Mouse (Mus musculus): ENCODE data around the gene Rnf145. TPM values are rescaled to one million over a fixed set of nuclear protein-coding genes. Genes with fewer than 3 reads are reported as not detected.

Gene Rnf145
- polyA plus RNA-seq, 1 experiment from 2014 or later, result 63.1 TPM

DNA sequence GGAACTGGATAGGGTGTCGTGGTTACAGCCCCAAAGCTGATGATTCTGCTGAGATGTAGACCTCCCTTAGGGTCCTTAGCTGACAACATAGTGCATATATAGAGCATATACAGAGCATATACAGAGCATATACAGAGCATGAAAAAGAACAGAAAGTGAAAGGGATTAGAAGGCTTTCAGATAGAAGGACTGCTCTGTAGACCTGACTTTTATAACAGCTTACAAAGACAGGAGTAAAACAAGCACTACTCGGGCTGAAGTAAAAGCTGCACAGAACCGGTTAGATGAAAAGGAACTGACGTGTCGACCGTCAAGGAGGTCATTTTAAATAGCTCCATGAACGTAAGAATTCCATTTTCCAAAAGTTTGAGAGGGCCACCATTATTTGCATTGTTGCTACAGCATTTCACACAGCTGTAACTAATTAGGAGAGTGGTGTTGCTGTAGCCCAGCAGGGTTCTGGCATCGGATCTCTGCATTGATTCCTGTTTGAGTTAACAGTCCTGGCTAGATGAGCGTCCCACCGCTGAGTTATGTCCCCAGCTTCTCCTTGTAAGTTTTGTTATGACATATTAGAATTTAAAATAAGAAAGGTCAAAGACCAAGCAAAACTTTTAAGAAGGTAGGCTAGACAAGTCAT is 20.6 kb downstream of the Rnf145 start:
- no peak overlapping the region for H3K4me2 ChIP-seq (ENCODE audit: low read depth, low read length)
- peaks cover 22% of the 10 kb centered on the region for H3K4me1 ChIP-seq (replicated peaks; ENCODE audit: control insufficient read depth, insufficient read depth, low read length)
- no peaks in the 10 kb centered on the region for H3K27me3 ChIP-seq (ENCODE audit: control insufficient read depth, insufficient read depth, low read depth, low read length)
- H3K4me3 ChIP-seq (ENCODE audit: low read length), result no peak overlapping the region
- H3K36me3 ChIP-seq (ENCODE audit: control insufficient read depth, insufficient read depth, low read length), result peaks cover 4% of the 10 kb centered on the region; the same call in 1 of the 2 replicates
- no peak for ATAC-seq (ENCODE audit: low read depth)
- H3K27ac ChIP-seq (ENCODE audit: low read length), result no peak overlapping the region; the same call in 1 of the 2 replicates
- WGBS, result 69% methylated on average over 10 of the region's 10 CpGs
- H3K9me3 ChIP-seq (ENCODE audit: control insufficient read depth, low read length), result no peaks in the 10 kb centered on the region
- H3K9ac ChIP-seq (ENCODE audit: low read length), result no peak overlapping the region

DNA sequence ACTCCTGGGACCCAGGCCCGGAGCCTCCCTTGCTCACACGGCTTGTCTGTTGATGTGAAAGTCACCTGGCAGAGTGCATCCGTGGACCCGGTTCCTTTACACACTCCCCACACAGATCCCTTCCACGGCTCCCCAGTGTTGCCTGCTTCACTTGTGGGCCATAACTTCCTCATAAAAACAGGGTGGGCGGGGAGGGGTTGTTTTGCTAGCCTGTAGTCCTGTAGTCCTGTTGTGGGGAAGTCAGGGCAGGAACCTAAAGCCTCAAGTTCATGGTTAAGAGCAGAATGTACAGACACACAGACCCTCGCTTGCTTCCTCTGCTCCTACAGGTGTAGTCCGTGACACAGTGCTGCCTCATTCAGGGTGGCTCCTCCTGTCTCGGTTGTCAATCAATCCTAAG is 21.5 kb downstream of the Rnf145 start:
- no peaks in the 10 kb centered on the region for H3K36me3 ChIP-seq (ENCODE audit: control insufficient read depth, insufficient read depth, low read length)
- no peaks in the 10 kb centered on the region for H3K9me3 ChIP-seq (ENCODE audit: control insufficient read depth, low read length)
- WGBS, result 84% methylated on average over 9 of the region's 9 CpGs
- no peak overlapping the region for H3K27ac ChIP-seq (ENCODE audit: low read length)
- no peak overlapping the region for H3K4me2 ChIP-seq (ENCODE audit: low read depth, low read length)
- H3K4me3 ChIP-seq (ENCODE audit: low read length), result no peak overlapping the region
- no peak for ATAC-seq (ENCODE audit: low read depth)
- H3K4me1 ChIP-seq (replicated peaks; ENCODE audit: control insufficient read depth, insufficient read depth, low read length), result peaks cover 27% of the 10 kb centered on the region
- H3K27me3 ChIP-seq (ENCODE audit: control insufficient read depth, insufficient read depth, low read depth, low read length), result no peaks in the 10 kb centered on the region
- H3K9ac ChIP-seq (ENCODE audit: low read length), result no peak overlapping the region

- Histone ChIP-seq H3K27me3 (ENCODE audit: control insufficient read depth, insufficient read depth, low read depth, low read length) (no peaks in the 10 kb centered on the region), H3K9ac (ENCODE audit: low read length) (no peak overlapping the region), H3K4me2 (ENCODE audit: low read depth, low read length) (no peak overlapping the region), H3K36me3 (ENCODE audit: control insufficient read depth, insufficient read depth, low read length) (no peaks in the 10 kb centered on the region; the same call in 1 of the 2 replicates), H3K27ac (ENCODE audit: low read length) (no peak overlapping the region), H3K4me1 (replicated peaks; ENCODE audit: control insufficient read depth, insufficient read depth, low read length) (peaks cover 28% of the 10 kb centered on the region), H3K9me3 (ENCODE audit: control insufficient read depth, low read length) (no peaks in the 10 kb centered on the region), H3K4me3 (ENCODE audit: low read length) (no peak overlapping the region)
- ATAC-seq (ENCODE audit: low read depth), result no peak
- 71% methylated on average over 5 of the region's 5 CpGs for WGBS
These were observed 22.5 kb downstream of the Rnf145 start for GRCm38 (mm10) chr11:44541280-44541679.

DNA sequence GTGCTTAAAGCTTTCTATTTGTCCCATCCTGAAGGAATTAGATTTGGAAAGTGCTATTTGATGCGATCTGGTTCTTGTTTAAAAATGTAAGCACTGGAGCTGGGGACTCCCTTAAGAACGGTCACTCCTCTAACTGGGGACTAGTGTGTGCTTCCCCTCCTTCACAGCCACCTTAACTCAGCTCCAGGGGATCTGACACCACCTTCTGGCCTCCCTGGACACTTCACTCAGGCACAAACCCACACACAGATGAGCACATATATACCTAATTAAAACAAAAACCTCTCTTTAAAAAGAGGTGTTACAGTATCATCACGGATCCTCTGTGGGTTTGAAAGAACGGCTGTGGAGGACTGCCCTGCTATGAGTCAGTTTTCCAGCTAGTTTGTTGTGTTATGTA is 23.0 kb downstream of the Rnf145 start:
- ATAC-seq (ENCODE audit: low read depth), result no peak
- WGBS, result 72% methylated on average over 4 of the region's 4 CpGs
- Histone ChIP-seq H3K27ac (ENCODE audit: low read length) (no peak overlapping the region), H3K4me3 (ENCODE audit: low read length) (no peak overlapping the region), H3K36me3 (ENCODE audit: control insufficient read depth, insufficient read depth, low read length) (no peaks in the 10 kb centered on the region; the same call in 1 of the 2 replicates), H3K4me1 (replicated peaks; ENCODE audit: control insufficient read depth, insufficient read depth, low read length) (peaks cover 28% of the 10 kb centered on the region), H3K4me2 (ENCODE audit: low read depth, low read length) (no peak overlapping the region), H3K9ac (ENCODE audit: low read length) (no peak overlapping the region), H3K9me3 (ENCODE audit: control insufficient read depth, low read length) (no peaks in the 10 kb centered on the region), H3K27me3 (ENCODE audit: control insufficient read depth, insufficient read depth, low read depth, low read length) (no peaks in the 10 kb centered on the region)

- Histone ChIP-seq H3K4me3 (ENCODE audit: low read length) (no peak overlapping the region), H3K27me3 (ENCODE audit: control insufficient read depth, insufficient read depth, low read depth, low read length) (no peaks in the 10 kb centered on the region), H3K9ac (ENCODE audit: low read length) (no peak overlapping the region), H3K4me2 (ENCODE audit: low read depth, low read length) (no peak overlapping the region), H3K9me3 (ENCODE audit: control insufficient read depth, low read length) (no peaks in the 10 kb centered on the region), H3K4me1 (replicated peaks; ENCODE audit: control insufficient read depth, insufficient read depth, low read length) (peaks cover 23% of the 10 kb centered on the region), H3K27ac (ENCODE audit: low read length) (no peak overlapping the region), H3K36me3 (ENCODE audit: control insufficient read depth, insufficient read depth, low read length) (peaks cover 2% of the 10 kb centered on the region)
- 74% methylated on average over 5 of the region's 5 CpGs for WGBS
- no peak for ATAC-seq (ENCODE audit: low read depth)
These were observed 24.8 kb downstream of the Rnf145 start for GRCm38 (mm10) chr11:44543593-44543992.

DNA sequence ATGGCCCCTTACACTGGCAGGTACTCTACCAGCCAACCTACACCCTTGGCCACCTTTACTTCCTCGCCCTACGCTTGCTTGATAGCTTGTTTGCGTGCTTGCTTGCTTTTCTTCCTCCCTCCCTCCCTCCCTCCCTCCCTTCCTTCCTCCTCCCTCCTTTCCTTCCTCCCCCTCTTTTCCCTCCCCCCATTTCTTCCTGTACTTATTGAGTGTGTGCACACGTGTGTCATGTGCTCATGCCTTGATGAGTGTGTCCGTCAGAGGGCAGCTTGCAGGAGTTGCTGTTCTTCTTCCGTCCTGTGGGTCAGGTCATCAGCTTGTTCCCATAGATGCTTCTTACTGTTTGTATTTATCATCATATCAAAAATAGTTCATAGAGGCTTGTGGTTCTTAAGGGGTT is 25.2 kb downstream of the Rnf145 start:
- Histone ChIP-seq H3K4me2 (ENCODE audit: low read depth, low read length) (no peak overlapping the region), H3K27ac (ENCODE audit: low read length) (no peak overlapping the region), H3K27me3 (ENCODE audit: control insufficient read depth, insufficient read depth, low read depth, low read length) (no peaks in the 10 kb centered on the region), H3K4me3 (ENCODE audit: low read length) (no peak overlapping the region), H3K4me1 (replicated peaks; ENCODE audit: control insufficient read depth, insufficient read depth, low read length) (peaks cover 19% of the 10 kb centered on the region), H3K36me3 (ENCODE audit: control insufficient read depth, insufficient read depth, low read length) (peaks cover 6% of the 10 kb centered on the region), H3K9ac (ENCODE audit: low read length) (no peak overlapping the region), H3K9me3 (ENCODE audit: control insufficient read depth, low read length) (no peaks in the 10 kb centered on the region)
- 50% methylated on average over 6 of the region's 6 CpGs for WGBS
- no peak for ATAC-seq (ENCODE audit: low read depth)

DNA sequence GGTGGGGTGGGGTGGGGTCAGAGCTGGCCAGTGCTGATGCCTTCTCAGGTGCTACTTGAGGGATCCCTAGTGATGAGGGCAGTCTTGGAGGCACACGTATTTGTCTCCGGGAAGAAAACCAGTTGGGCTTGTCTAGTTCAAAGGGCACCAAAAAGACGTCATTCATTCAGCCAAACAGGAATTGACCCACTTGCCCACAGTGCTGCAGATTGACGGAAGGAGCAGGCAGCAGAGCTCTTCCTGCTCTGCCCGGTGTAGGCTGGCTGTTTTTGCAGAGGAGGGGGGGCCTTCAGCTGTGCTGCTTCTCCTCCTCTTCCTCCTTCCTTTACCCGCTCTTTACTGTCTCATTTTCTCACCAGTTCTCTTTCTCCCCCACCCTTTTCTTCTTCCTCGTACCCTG is 26.4 kb downstream of the Rnf145 start:
- Histone ChIP-seq H3K4me1 (replicated peaks; ENCODE audit: control insufficient read depth, insufficient read depth, low read length) (peaks cover 16% of the 10 kb centered on the region), H3K9me3 (ENCODE audit: control insufficient read depth, low read length) (no peaks in the 10 kb centered on the region), H3K27ac (ENCODE audit: low read length) (no peak overlapping the region; the same call in 1 of the 2 replicates), H3K9ac (ENCODE audit: low read length) (no peak overlapping the region), H3K4me2 (ENCODE audit: low read depth, low read length) (no peak overlapping the region), H3K4me3 (ENCODE audit: low read length) (no peak overlapping the region), H3K36me3 (ENCODE audit: control insufficient read depth, insufficient read depth, low read length) (peaks cover 14% of the 10 kb centered on the region), H3K27me3 (ENCODE audit: control insufficient read depth, insufficient read depth, low read depth, low read length) (no peaks in the 10 kb centered on the region)
- 33% methylated on average over 7 of the region's 7 CpGs for WGBS
- peak; percentile 58 for ATAC-seq (ENCODE audit: low read depth)

GRCm38 (mm10) chr11:44546250-44546649 is 27.5 kb downstream of the Rnf145 start:
- H3K27ac ChIP-seq (ENCODE audit: low read length), result no peak overlapping the region
- no peak overlapping the region for H3K4me2 ChIP-seq (ENCODE audit: low read depth, low read length)
- no peaks in the 10 kb centered on the region for H3K27me3 ChIP-seq (ENCODE audit: control insufficient read depth, insufficient read depth, low read depth, low read length)
- no peaks in the 10 kb centered on the region for H3K9me3 ChIP-seq (ENCODE audit: control insufficient read depth, low read length)
- H3K4me1 ChIP-seq (replicated peaks; ENCODE audit: control insufficient read depth, insufficient read depth, low read length), result peaks cover 11% of the 10 kb centered on the region
- whole genome bisulfite sequencing, result 74% methylated on average over 8 of the region's 8 CpGs
- H3K9ac ChIP-seq (ENCODE audit: low read length), result no peak overlapping the region
- peaks cover 24% of the 10 kb centered on the region for H3K36me3 ChIP-seq (ENCODE audit: control insufficient read depth, insufficient read depth, low read length)
- no peak for ATAC-seq (ENCODE audit: low read depth)
- no peak overlapping the region for H3K4me3 ChIP-seq (ENCODE audit: low read length)

GRCm38 (mm10) chr11:44547651-44548196 is 29.0 kb downstream of the Rnf145 start:
- no peaks in the 10 kb centered on the region for H3K9me3 ChIP-seq (ENCODE audit: control insufficient read depth, low read length)
- 85% methylated on average over 8 of the region's 8 CpGs for WGBS
- H3K9ac ChIP-seq (ENCODE audit: low read length), result no peak overlapping the region
- ATAC-seq (ENCODE audit: low read depth), result no peak
- H3K27me3 ChIP-seq (ENCODE audit: control insufficient read depth, insufficient read depth, low read depth, low read length), result no peaks in the 10 kb centered on the region
- peaks cover 37% of the 10 kb centered on the region for H3K36me3 ChIP-seq (ENCODE audit: control insufficient read depth, insufficient read depth, low read length)
- H3K4me1 ChIP-seq (replicated peaks; ENCODE audit: control insufficient read depth, insufficient read depth, low read length), result peaks cover 6% of the 10 kb centered on the region
- H3K4me2 ChIP-seq (ENCODE audit: low read depth, low read length), result no peak overlapping the region
- no peak overlapping the region for H3K27ac ChIP-seq (ENCODE audit: low read length)
- H3K4me3 ChIP-seq (ENCODE audit: low read length), result no peak overlapping the region
